Mouse (Mus musculus) heart, embryonic 16.5 days (tissue): ENCODE measurements around the gene Crlf1. TPM values are rescaled to one million over a fixed set of nuclear protein-coding genes. Genes with fewer than 3 reads are reported as not detected.

Source experiments
- ATAC-seq: fragments of 200-750 bp; cut with Nextera tagmentation; replicated peaks from 2 replicates; pipeline ENCODE4 v1.8.0; 2017; ENCODE audit warnings: moderate number of reproducible peaks; ENCODE audit not compliant: insufficient read depth, low FRiP score; ENCODE audit errors: extremely low read depth
- H3K27ac ChIP-seq: fragments of 300-500 bp; sonication (generic); 2 replicates; pipeline ENCODE4 v1.5.1; 2014; ENCODE audit warnings: mild to moderate bottlenecking, low read length, control low read depth, moderate library complexity
- H3K27me3 ChIP-seq: fragments of 300-500 bp; sonication (generic); 2 replicates; pipeline ENCODE4 v1.6.1; 2014; ENCODE audit warnings: low read length, mixed read lengths; ENCODE audit not compliant: control insufficient read depth, insufficient read depth
- H3K36me3 ChIP-seq: fragments of 300-500 bp; sonication (generic); 2 replicates; pipeline ENCODE4 v1.6.1; 2014; ENCODE audit not compliant: control insufficient read depth, insufficient read depth
- H3K4me1 ChIP-seq: fragments of 300-500 bp; sonication (generic); 2 replicates; pipeline ENCODE4 v1.6.1; 2014; ENCODE audit warnings: low read length, mixed read lengths; ENCODE audit not compliant: control insufficient read depth, insufficient read depth
- H3K4me2 ChIP-seq: fragments of 300-500 bp; sonication (generic); 2 replicates; pipeline ENCODE4 v1.6.1; 2014; ENCODE audit warnings: low read depth, mild to moderate bottlenecking, control low read depth, low read length
- H3K4me3 ChIP-seq: fragments of 300-500 bp; sonication (generic); 2 replicates; pipeline ENCODE4 v1.5.1; 2014; ENCODE audit warnings: mild to moderate bottlenecking, control low read depth, low read length
- H3K9ac ChIP-seq: fragments of 300-500 bp; sonication (generic); 2 replicates; pipeline ENCODE4 v1.6.1; 2014; ENCODE audit warnings: low read length, control low read depth
- H3K9me3 ChIP-seq: fragments of 300-500 bp; sonication (generic); replicated peaks from 2 replicates; pipeline ENCODE4 v1.6.1; 2016; ENCODE audit warnings: low read length; ENCODE audit not compliant: control insufficient read depth
- WGBS: fragments of 180-500 bp; shearing (Covaris S2); extraction: QIAGEN DNeasy Blood & Tissue Kit; methylation state at CpG from one replicate; pipeline ENCODE4 v1.1.7; 2014; 5-methylcytosine and 5-hydroxymethylcytosine counted together
- polyA plus RNA-seq: library from polyadenylated mRNA; unstranded; fragments of >200 nt; fragmentation: Nextera tagmentation; extraction: Ambion mirVana; gene quantifications from 2 replicates; pipeline ENCODE4 v1.2.1, GENCODE M21; 2015

The Crlf1 gene
- polyA plus RNA-seq, 1 experiment from 2014 or later, result 3.2 TPM

DNA sequence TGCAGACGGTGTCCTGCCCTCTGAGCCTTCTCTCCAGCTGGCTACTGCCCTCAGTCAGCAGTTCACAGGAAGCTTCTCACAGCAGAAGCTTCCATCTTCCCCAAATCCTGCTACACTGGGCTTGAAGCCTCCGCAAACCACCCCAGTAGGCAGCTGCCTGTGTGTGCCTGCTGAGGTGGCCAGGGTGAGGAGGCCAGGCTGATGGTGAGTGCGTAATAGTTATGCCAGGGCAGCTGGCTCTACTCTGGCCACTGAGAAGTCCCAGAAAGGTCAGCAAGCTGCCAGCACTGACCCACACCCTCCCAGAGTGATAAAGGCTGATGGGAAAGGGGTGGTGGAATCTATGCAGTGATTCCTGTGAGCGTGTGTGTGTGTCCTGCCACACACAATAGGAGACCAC lies 26.7 kb upstream of the Crlf1 start:
- no peak overlapping the region for H3K4me3 ChIP-seq
- H3K27me3 ChIP-seq, result no peaks in the 10 kb centered on the region
- WGBS, result 75% methylated on average over 4 of the region's 4 CpGs
- H3K4me2 ChIP-seq, result no peak overlapping the region
- H3K9ac ChIP-seq, result no peak overlapping the region
- ATAC-seq, result no peak
- H3K36me3 ChIP-seq, result no peaks in the 10 kb centered on the region
- peaks cover 32% of the 10 kb centered on the region for H3K4me1 ChIP-seq
- no peak overlapping the region for H3K27ac ChIP-seq
- no peaks in the 10 kb centered on the region for H3K9me3 ChIP-seq

DNA sequence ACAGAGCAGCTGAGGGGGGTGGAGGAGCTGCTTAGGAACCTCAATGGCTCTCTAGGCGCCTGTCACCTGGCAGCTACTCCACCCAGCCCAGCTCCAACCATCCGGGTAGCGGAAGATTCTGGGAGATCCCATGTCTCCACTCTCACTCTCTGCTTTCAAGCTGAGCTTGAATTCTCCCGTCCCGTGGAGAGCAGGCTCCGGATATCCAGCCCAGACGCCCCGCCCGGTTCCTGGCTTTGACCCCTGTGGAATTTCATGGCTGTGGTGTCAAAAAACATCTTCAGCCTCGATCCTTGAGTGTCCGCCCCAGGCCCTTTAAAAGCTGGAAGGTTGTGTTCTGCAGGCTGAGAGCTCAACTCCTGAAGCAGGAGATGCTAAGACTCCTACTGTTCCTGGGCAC lies 26.2 kb upstream of the Crlf1 start:
- no peak overlapping the region for H3K27ac ChIP-seq
- no peak overlapping the region for H3K4me2 ChIP-seq
- WGBS, result 44% methylated on average over 11 of the region's 11 CpGs
- H3K9me3 ChIP-seq, result no peaks in the 10 kb centered on the region
- no peak overlapping the region for H3K4me3 ChIP-seq
- H3K27me3 ChIP-seq, result no peaks in the 10 kb centered on the region
- ATAC-seq, result no peak
- peaks cover 28% of the 10 kb centered on the region for H3K4me1 ChIP-seq
- H3K36me3 ChIP-seq, result no peaks in the 10 kb centered on the region
- H3K9ac ChIP-seq, result no peak overlapping the region

DNA sequence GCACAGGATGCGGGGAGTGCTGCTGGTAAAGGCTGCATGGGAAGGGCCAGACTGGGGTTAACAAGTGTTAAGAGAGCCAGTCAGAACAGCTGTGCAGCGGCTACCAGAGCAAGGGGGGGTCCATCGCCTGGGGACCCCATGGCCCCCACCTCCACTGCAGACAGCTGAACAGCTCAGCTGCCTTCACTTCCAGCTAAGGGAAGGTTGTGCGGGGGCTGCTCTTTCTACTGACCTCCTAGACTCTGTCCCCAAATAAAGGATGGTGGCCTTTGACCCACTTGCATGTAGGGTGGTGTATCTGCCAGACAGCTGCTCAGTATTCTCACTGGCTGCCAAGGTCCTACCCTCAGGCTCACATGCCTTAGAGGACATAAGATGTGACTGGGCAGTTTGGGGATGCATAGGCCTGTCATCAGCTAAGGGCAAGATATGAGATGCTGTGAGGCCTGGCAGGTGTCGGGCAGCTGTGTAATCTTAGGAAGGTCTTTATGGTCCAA lies 25.7 kb upstream of the Crlf1 start:
- 60% methylated on average over 5 of the region's 5 CpGs for WGBS
- no peak overlapping the region for H3K4me3 ChIP-seq
- ATAC-seq, result no peak
- no peak overlapping the region; the same call in 1 of the 2 replicates for H3K9ac ChIP-seq
- no peak overlapping the region for H3K27ac ChIP-seq
- H3K4me2 ChIP-seq, result no peak overlapping the region
- no peaks in the 10 kb centered on the region for H3K9me3 ChIP-seq
- H3K4me1 ChIP-seq, result peaks cover 28% of the 10 kb centered on the region
- no peaks in the 10 kb centered on the region for H3K27me3 ChIP-seq
- no peaks in the 10 kb centered on the region for H3K36me3 ChIP-seq

DNA sequence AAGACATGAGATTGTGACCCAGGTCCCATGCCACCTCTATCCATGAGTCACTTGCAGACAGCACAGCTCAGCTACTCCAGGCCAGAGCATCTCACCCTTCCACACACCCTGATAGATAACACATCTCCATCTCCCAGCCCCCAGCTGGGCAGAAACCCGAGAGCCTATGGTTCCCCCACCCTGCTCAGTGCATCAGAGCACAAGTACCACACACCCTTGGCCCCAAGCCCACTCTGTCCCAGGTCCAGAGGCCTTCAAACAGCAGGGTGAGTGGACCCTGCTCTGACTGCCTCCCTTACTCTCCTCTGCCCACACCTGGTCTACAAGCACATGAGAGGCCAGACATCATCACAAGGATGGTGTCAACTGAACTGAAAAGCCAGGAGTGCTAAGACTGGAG lies 25.1 kb upstream of the Crlf1 start:
- Histone ChIP-seq H3K4me3 (no peak overlapping the region), H3K4me1 (peaks cover 28% of the 10 kb centered on the region), H3K9ac (no peak overlapping the region), H3K36me3 (no peaks in the 10 kb centered on the region), H3K27me3 (no peaks in the 10 kb centered on the region), H3K9me3 (no peaks in the 10 kb centered on the region), H3K27ac (no peak overlapping the region), H3K4me2 (no peak overlapping the region)
- no peak for ATAC-seq
- WGBS, result 37% methylated on average over 1 of the region's 1 CpGs

DNA sequence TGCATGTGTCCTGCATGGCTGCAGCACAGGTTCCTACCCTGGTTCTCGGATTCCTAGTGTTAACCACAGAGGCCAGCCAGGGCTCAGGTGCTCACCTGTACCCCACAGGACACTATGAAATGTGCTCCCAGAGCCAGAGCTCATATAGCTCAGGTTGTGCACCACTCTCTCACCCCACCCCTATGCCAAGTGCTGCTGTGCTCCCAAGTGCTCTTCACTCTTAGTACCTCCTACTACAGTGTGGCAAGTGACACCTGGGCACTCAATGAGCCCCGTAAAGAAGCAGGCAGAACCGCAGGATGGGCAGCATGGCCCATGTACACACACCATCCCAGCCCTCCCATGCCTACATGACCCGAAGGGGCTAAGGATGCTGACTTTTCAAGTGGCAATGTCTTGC lies 24.2 kb upstream of the Crlf1 start:
- 83% methylated on average over 4 of the region's 4 CpGs for WGBS
- no peaks in the 10 kb centered on the region for H3K27me3 ChIP-seq
- H3K9ac ChIP-seq, result no peak overlapping the region
- no peak overlapping the region for H3K4me2 ChIP-seq
- H3K27ac ChIP-seq, result no peak overlapping the region
- peaks cover 28% of the 10 kb centered on the region for H3K4me1 ChIP-seq
- ATAC-seq, result no peak
- H3K4me3 ChIP-seq, result no peak overlapping the region
- no peaks in the 10 kb centered on the region for H3K9me3 ChIP-seq
- H3K36me3 ChIP-seq, result no peaks in the 10 kb centered on the region

DNA sequence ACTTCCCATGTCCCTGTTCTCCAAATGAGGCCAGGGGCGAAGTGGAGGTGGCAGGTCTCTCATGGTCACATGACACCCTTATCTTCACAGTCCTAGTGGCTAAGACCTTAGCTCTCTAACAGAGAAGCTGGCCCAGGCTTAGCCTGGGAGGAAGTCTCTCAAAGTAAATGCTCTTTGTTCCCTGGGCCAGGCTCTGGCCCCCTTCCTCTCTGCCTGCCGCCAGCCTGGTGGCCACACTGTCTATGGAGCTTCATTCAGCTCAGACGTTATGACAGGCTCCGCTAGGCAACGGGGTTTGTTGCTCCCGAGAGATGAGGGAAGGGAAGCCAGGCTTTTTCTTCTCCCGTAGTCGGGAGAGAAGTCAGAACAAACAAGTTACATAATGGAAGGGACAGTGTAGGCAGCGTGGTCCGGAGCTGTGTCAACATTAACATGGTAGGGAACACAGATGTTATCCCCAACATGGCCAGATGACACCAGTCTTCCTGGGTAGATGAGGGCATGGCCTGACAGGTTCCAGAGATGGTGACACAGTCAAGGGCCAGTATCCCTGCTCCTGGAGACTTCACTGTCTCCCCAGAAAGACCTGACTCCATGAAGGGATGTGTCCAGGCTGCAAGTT lies 23.6 kb upstream of the Crlf1 start:
- Histone ChIP-seq H3K27me3 (no peaks in the 10 kb centered on the region), H3K4me3 (no peak overlapping the region), H3K4me2 (no peak overlapping the region), H3K36me3 (no peaks in the 10 kb centered on the region), H3K27ac (no peak overlapping the region), H3K4me1 (peaks cover 28% of the 10 kb centered on the region), H3K9ac (no peak overlapping the region), H3K9me3 (no peaks in the 10 kb centered on the region)
- ATAC-seq, result peak; percentile 62
- 33% methylated on average over 10 of the region's 10 CpGs for WGBS

DNA sequence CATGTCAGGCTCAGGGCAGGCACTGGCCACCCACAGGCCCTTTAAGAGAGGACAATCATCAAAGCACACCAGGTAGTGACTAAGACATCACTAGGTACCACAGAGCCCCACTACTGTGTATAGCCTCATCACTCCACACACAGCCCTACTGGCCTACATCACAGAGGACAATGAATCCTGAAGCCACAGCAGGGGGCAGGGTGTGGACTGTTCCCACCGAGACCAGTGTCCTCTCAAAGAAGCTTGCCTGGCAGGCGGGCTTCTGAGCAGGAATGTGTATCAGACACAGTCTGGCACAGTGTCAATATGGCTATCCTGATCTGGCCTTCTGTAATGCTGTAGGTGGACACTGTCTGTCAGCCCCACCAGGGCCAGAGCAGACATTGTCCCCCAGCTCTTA lies 23.0 kb upstream of the Crlf1 start:
- no peak overlapping the region for H3K4me3 ChIP-seq
- no peak overlapping the region for H3K4me2 ChIP-seq
- ATAC-seq, result no peak; the same call in 1 of the 2 replicates
- no peak overlapping the region for H3K27ac ChIP-seq
- H3K36me3 ChIP-seq, result no peaks in the 10 kb centered on the region
- peaks cover 28% of the 10 kb centered on the region for H3K4me1 ChIP-seq
- H3K9me3 ChIP-seq, result no peaks in the 10 kb centered on the region
- 29% methylated on average over 2 of the region's 2 CpGs for WGBS
- no peak overlapping the region for H3K9ac ChIP-seq
- no peaks in the 10 kb centered on the region for H3K27me3 ChIP-seq

DNA sequence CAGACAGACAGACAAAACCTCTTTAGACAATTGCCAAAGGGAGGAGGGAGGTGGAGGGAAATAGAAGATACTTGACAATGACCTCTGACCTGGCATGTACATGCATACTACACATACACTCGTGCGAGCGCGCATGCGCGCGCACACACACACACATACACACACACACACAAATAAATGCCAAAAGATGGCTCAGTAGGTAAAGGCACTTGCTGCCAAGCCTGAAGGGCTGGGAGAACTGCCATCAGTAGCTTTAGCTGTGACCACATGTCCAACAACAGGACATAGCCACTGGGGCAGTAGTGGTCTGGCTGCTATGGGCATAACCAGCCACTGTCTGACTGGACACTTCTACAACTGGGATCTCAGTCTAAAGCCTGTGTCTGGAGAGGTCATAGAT lies 21.1 kb upstream of the Crlf1 start:
- Histone ChIP-seq H3K27me3 (no peaks in the 10 kb centered on the region), H3K27ac (no peak overlapping the region), H3K4me2 (no peak overlapping the region), H3K9me3 (no peaks in the 10 kb centered on the region), H3K4me3 (no peak overlapping the region), H3K9ac (no peak overlapping the region), H3K4me1 (peaks cover 31% of the 10 kb centered on the region), H3K36me3 (no peaks in the 10 kb centered on the region)
- no peak for ATAC-seq
- 93% methylated on average over 7 of the region's 7 CpGs for WGBS

DNA sequence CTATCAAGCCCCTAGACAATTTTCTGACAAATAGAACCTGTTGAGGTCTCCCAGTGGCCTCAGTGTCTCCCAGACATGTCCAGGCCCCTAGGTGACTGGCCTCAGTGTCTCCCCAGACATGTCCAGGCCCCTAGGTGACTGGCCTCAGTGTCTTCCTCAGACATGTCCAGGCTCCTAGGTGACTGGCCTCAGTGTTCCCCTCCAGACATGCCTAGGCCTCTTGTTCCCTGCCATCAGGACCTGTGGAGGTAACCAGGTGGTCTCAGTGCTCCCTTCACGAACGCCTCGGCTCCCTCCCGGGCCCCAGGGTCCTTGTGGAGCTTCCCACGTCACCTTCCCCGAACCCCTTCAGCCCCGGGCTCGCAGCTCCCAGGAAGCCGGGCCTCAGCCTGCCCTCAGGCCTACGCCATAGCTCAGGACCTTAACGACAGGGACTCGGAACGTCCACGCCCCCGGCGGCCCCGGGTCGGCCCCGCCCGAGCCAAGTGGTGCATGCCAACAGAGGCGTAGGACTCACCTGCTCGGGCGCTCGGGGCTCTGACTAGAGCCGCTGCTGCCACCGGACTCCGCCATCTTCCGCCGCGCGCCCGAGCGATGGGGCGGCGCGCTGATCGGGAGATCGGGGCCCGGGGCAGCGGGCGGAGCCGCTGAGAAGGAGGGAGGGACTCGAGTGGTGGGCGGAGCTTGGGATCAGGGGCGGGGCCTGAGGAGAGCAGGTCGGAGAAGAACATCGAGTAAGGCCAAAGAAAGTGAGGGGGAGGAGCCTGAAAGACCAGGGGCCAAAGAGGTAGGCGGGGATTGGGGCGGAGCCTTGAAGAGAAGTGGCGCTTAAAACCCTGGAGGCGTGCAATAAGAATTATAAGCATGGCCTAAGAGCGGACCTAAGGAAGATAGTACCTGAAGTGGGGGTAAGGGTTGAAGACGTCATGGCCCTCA lies 16.4 kb upstream of the Crlf1 start, which contains the start of gene Klhl26:
Klhl26 (minus strand) TSS at position 636 of the 936 bp plus-strand sequence.
- H3K36me3 ChIP-seq, result no peaks in the 10 kb centered on the region
- H3K4me3 ChIP-seq, result peak within 1 kb of the TSS; percentile 90
- H3K9me3 ChIP-seq, result no peaks in the 10 kb centered on the region
- peak within 1 kb of the TSS; percentile 95 for H3K9ac ChIP-seq
- H3K27me3 ChIP-seq, result peaks cover 3% of the 10 kb centered on the region
- peaks cover 9% of the 10 kb centered on the region for H3K4me1 ChIP-seq
- under 1% methylated on average over 51 of the region's 53 CpGs for WGBS
- ATAC-seq, result peak; percentile 93
- H3K27ac ChIP-seq, result peak within 1 kb of the TSS; percentile 36; the same call in 1 of the 2 replicates
- H3K4me2 ChIP-seq, result peak within 1 kb of the TSS; percentile 72
